Mouse (Mus musculus) heart, embryonic 10.5 days (tissue): ENCODE data around the gene Gast. TPM values are rescaled to one million over a fixed set of nuclear protein-coding genes. Genes with fewer than 3 reads are reported as not detected.
"Not testable (repeated sequence)": the region's sequence is repeated elsewhere in the genome, so short reads cannot be mapped to it uniquely, and the experiment has no call there.

Source experiments
- DNase-seq: peaks from one replicate; pipeline ENCODE4 v3.0.0-alpha.2; 2017; ENCODE audit warnings: low spot score
- H3K27ac ChIP-seq: fragments of 300-500 bp; sonication (generic); 2 replicates; pipeline ENCODE4 v1.5.1; 2016; ENCODE audit warnings: mild to moderate bottlenecking
- H3K27me3 ChIP-seq: fragments of 300-500 bp; sonication (generic); 2 replicates; pipeline ENCODE4 v1.6.1; 2016; ENCODE audit warnings: mild to moderate bottlenecking; ENCODE audit not compliant: poor library complexity, insufficient read depth, severe bottlenecking
- H3K36me3 ChIP-seq: fragments of 300-500 bp; sonication (generic); 2 replicates; pipeline ENCODE4 v1.6.1; 2016; ENCODE audit warnings: mild to moderate bottlenecking, moderate library complexity
- H3K4me1 ChIP-seq: fragments of 300-500 bp; sonication (generic); 2 replicates; pipeline ENCODE4 v1.6.1; 2016; ENCODE audit warnings: mild to moderate bottlenecking
- H3K4me3 ChIP-seq: fragments of 300-500 bp; sonication (generic); 2 replicates; pipeline ENCODE4 v1.5.1; 2016; ENCODE audit warnings: mild to moderate bottlenecking, moderate library complexity
- H3K9me3 ChIP-seq: fragments of 300-500 bp; sonication (generic); 2 replicates; pipeline ENCODE4 v1.6.1; 2016; ENCODE audit warnings: mild to moderate bottlenecking, moderate library complexity
- WGBS: fragments of 180-500 bp; shearing (Covaris S2); methylation state at CpG from one replicate; pipeline ENCODE4 v1.1.7; 2016; 5-methylcytosine and 5-hydroxymethylcytosine counted together
- polyA plus RNA-seq: library from polyadenylated mRNA; unstranded; fragments of >200 nt; fragmentation: Nextera tagmentation; extraction: Ambion mirVana; gene quantifications from 2 replicates; pipeline ENCODE4 v1.2.1, GENCODE M21; 2016

Gast gene
- polyA plus RNA-seq, 1 experiment from 2014 or later = not detected

GRCm38 (mm10) chr11:100355972-100356818, 22.0 kb downstream of the Gast start, which contains the start of gene Hap1:
Hap1 (minus strand) TSS chr11:100356128.
- Histone ChIP-seq H3K36me3 (no peaks in the 10 kb centered on the region), H3K4me3 (peak within 1 kb of the TSS; percentile 72), H3K4me1 (peaks cover 30% of the 10 kb centered on the region), H3K9me3 (no peaks in the 10 kb centered on the region), H3K27me3 (peaks cover 85% of the 10 kb centered on the region), H3K27ac (peak within 1 kb of the TSS; percentile 59)
- 2% methylated on average over 49 of the region's 49 CpGs for WGBS
- peak; percentile 86 for DNase-seq

GRCm38 (mm10) chr11:100356819-100357211, 22.6 kb downstream of the Gast start:
- Histone ChIP-seq H3K27me3 (peaks cover 80% of the 10 kb centered on the region), H3K9me3 (no peaks in the 10 kb centered on the region), H3K36me3 (no peaks in the 10 kb centered on the region), H3K4me3 (peak overlapping the region; percentile 72), H3K4me1 (peaks cover 24% of the 10 kb centered on the region), H3K27ac (peak overlapping the region; percentile 59; the same call in 1 of the 2 replicates)
- WGBS = 23% methylated on average over 9 of the region's 9 CpGs
- DNase-seq = no peak

- 54% methylated on average over 5 of the region's 5 CpGs for WGBS
These were observed 23.2 kb downstream of the Gast start for GRCm38 (mm10) chr11:100357408-100357807.

GRCm38 (mm10) chr11:100360175-100360574, 26.0 kb downstream of the Gast start:
- Histone ChIP-seq H3K27me3 (peaks cover 64% of the 10 kb centered on the region), H3K9me3 (no peaks in the 10 kb centered on the region)
- 78% methylated on average over 6 of the region's 6 CpGs for WGBS

More at GRCm38 (mm10) chr11:100357408-100357807, 23.2 kb downstream of the Gast start:
- Histone ChIP-seq H3K9me3 (no peaks in the 10 kb centered on the region), H3K4me3 (no peak overlapping the region), H3K36me3 (no peaks in the 10 kb centered on the region), H3K27me3 (peaks cover 77% of the 10 kb centered on the region), H3K4me1 (peaks cover 18% of the 10 kb centered on the region), H3K27ac (no peak overlapping the region)
- DNase-seq = no peak

GRCm38 (mm10) chr11:100361059-100361458, 26.9 kb downstream of the Gast start:
- not testable (repeated sequence) for H3K4me3 ChIP-seq, H3K27ac ChIP-seq, DNase-seq, H3K9me3 ChIP-seq, H3K4me1 ChIP-seq, H3K36me3 ChIP-seq
- no CpG with 5 or more reads among the region's 13 CpGs for WGBS
- peaks cover 56% of the 10 kb centered on the region for H3K27me3 ChIP-seq

More at GRCm38 (mm10) chr11:100360175-100360574, 26.0 kb downstream of the Gast start:
- Histone ChIP-seq H3K36me3 (no peaks in the 10 kb centered on the region), H3K27ac (no peak overlapping the region), H3K4me1 (peaks cover 16% of the 10 kb centered on the region), H3K4me3 (no peak overlapping the region)
- no peak for DNase-seq

GRCm38 (mm10) chr11:100362209-100362978, 28.2 kb downstream of the Gast start:
- peaks cover 8% of the 10 kb centered on the region; the same call in 1 of the 2 replicates for H3K4me1 ChIP-seq

GRCm38 (mm10) chr11:100362979-100363562, 28.9 kb downstream of the Gast start:
- Histone ChIP-seq H3K36me3 (0 out of 2 replicates have a peak, but pooled peaks cover 2% of the 10 kb centered on the region), H3K27ac (no peak overlapping the region), H3K27me3 (peaks cover 40% of the 10 kb centered on the region), H3K9me3 (no peaks in the 10 kb centered on the region), H3K4me3 (no peak overlapping the region), H3K4me1 (peaks cover 8% of the 10 kb centered on the region; the same call in 1 of the 2 replicates)
- no peak for DNase-seq
- WGBS = 15% methylated on average over 12 of the region's 12 CpGs

More at GRCm38 (mm10) chr11:100362209-100362978, 28.2 kb downstream of the Gast start:
- Histone ChIP-seq H3K9me3 (no peaks in the 10 kb centered on the region), H3K27ac (no peak overlapping the region), H3K4me3 (no peak overlapping the region), H3K27me3 (peaks cover 46% of the 10 kb centered on the region), H3K36me3 (0 out of 2 replicates have a peak, but pooled peaks cover under 1% of the 10 kb centered on the region)
- WGBS = 12% methylated on average over 8 of the region's 8 CpGs
- no peak for DNase-seq

- peaks cover 6% of the 10 kb centered on the region; the same call in 1 of the 2 replicates for H3K27me3 ChIP-seq
- WGBS = 62% methylated on average over 7 of the region's 7 CpGs
- H3K27ac ChIP-seq = no peak overlapping the region
- DNase-seq = no peak
- H3K4me3 ChIP-seq = no peak overlapping the region
- H3K4me1 ChIP-seq = peaks cover 11% of the 10 kb centered on the region; the same call in 1 of the 2 replicates
- peaks cover 49% of the 10 kb centered on the region for H3K36me3 ChIP-seq
- no peaks in the 10 kb centered on the region for H3K9me3 ChIP-seq
These were observed 34.9 kb downstream of the Gast start for GRCm38 (mm10) chr11:100369145-100369544.

- WGBS = 58% methylated on average over 8 of the region's 8 CpGs
- Histone ChIP-seq H3K4me1 (peaks cover 13% of the 10 kb centered on the region; the same call in 1 of the 2 replicates), H3K27ac (no peak overlapping the region), H3K4me3 (no peak overlapping the region), H3K27me3 (no peaks in the 10 kb centered on the region), H3K36me3 (peaks cover 53% of the 10 kb centered on the region), H3K9me3 (no peaks in the 10 kb centered on the region)
- DNase-seq = no peak
These were observed 35.6 kb downstream of the Gast start for GRCm38 (mm10) chr11:100369822-100370221.

- H3K9me3 ChIP-seq = no peaks in the 10 kb centered on the region
- no peak for DNase-seq
- H3K36me3 ChIP-seq = peaks cover 76% of the 10 kb centered on the region
- no peak overlapping the region for H3K4me3 ChIP-seq
- peaks cover 19% of the 10 kb centered on the region; the same call in 1 of the 2 replicates for H3K4me1 ChIP-seq
- H3K27ac ChIP-seq = no peak overlapping the region
- 83% methylated on average over 7 of the region's 8 CpGs for WGBS
- H3K27me3 ChIP-seq = no peaks in the 10 kb centered on the region
These were observed 37.9 kb downstream of the Gast start for GRCm38 (mm10) chr11:100371981-100372558.

- no peak overlapping the region for H3K27ac ChIP-seq
- no peak overlapping the region for H3K4me3 ChIP-seq
These were observed 40.9 kb downstream of the Gast start for GRCm38 (mm10) chr11:100375127-100375526.

GRCm38 (mm10) chr11:100376005-100376404, 41.8 kb downstream of the Gast start:
- H3K4me1 ChIP-seq = peaks cover 9% of the 10 kb centered on the region; the same call in 1 of the 2 replicates
- no peak overlapping the region for H3K27ac ChIP-seq
- 68% methylated on average over 4 of the region's 4 CpGs for WGBS
- H3K27me3 ChIP-seq = no peaks in the 10 kb centered on the region
- H3K36me3 ChIP-seq = peaks cover 95% of the 10 kb centered on the region
- DNase-seq = no peak
- no peaks in the 10 kb centered on the region for H3K9me3 ChIP-seq
- H3K4me3 ChIP-seq = no peak overlapping the region

More at GRCm38 (mm10) chr11:100375127-100375526, 40.9 kb downstream of the Gast start:
- H3K36me3 ChIP-seq = peaks cover 95% of the 10 kb centered on the region
- H3K9me3 ChIP-seq = no peaks in the 10 kb centered on the region
- no peaks in the 10 kb centered on the region for H3K27me3 ChIP-seq
- H3K4me1 ChIP-seq = peaks cover 9% of the 10 kb centered on the region; the same call in 1 of the 2 replicates
- 81% methylated on average over 9 of the region's 9 CpGs for WGBS
- DNase-seq = no peak
